Mouse (Mus musculus) liver, embryonic 12.5 days (tissue): ENCODE data around the gene B430218F22Rik. TPM values are rescaled to one million over a fixed set of nuclear protein-coding genes. Genes with fewer than 3 reads are reported as not detected.

Experiments
- ATAC-seq: fragments of 200-750 bp; cut with Nextera tagmentation; 2 replicates; pipeline ENCODE4 v1.8.0; 2017; ENCODE audit warnings: moderate number of reproducible peaks, mild to moderate bottlenecking, moderate library complexity
- H3K27ac ChIP-seq: fragments of 300-500 bp; sonication (generic); 2 replicates; pipeline ENCODE4 v1.5.1; 2016; ENCODE audit warnings: mild to moderate bottlenecking
- H3K27me3 ChIP-seq: fragments of 300-500 bp; sonication (generic); replicated peaks from 2 replicates; pipeline ENCODE4 v1.6.1; 2016; ENCODE audit warnings: mild to moderate bottlenecking, moderate library complexity
- H3K36me3 ChIP-seq: fragments of 300-500 bp; sonication (generic); 2 replicates; pipeline ENCODE4 v1.6.1; 2016; ENCODE audit warnings: mild to moderate bottlenecking, moderate library complexity
- H3K4me1 ChIP-seq: fragments of 300-500 bp; sonication (generic); 2 replicates; pipeline ENCODE4 v1.6.1; 2016
- H3K4me2 ChIP-seq: fragments of 300-500 bp; sonication (generic); 2 replicates; pipeline ENCODE4 v1.6.1; 2016; ENCODE audit warnings: mild to moderate bottlenecking, moderate library complexity
- H3K4me3 ChIP-seq: fragments of 300-500 bp; sonication (generic); 2 replicates; pipeline ENCODE4 v1.5.1; 2016; ENCODE audit warnings: mild to moderate bottlenecking, moderate library complexity
- H3K9ac ChIP-seq: fragments of 300-500 bp; sonication (generic); 2 replicates; pipeline ENCODE4 v1.6.1; 2016; ENCODE audit warnings: mild to moderate bottlenecking, moderate library complexity
- H3K9me3 ChIP-seq: fragments of 300-500 bp; sonication (generic); replicated peaks from 2 replicates; pipeline ENCODE4 v1.6.1; 2016; ENCODE audit warnings: mild to moderate bottlenecking, moderate library complexity
- WGBS: fragments of 180-500 bp; shearing (Covaris S2); methylation state at CpG from one replicate; pipeline ENCODE4 v1.1.7; 2016; ENCODE audit not compliant: insufficient replicate concordance; 5-methylcytosine and 5-hydroxymethylcytosine counted together
- polyA plus RNA-seq: library from polyadenylated mRNA; unstranded; fragments of >200 nt; fragmentation: Nextera tagmentation; extraction: Ambion mirVana; gene quantifications from 2 replicates; pipeline ENCODE4 v1.2.1, GENCODE M21; 2016

The B430218F22Rik gene
- polyA plus RNA-seq, 1 experiment from 2014 or later = 1.0 TPM

GRCm38 (mm10) chr13:118411297-118411992 lies 25.0 kb downstream of the B430218F22Rik start:
- Histone ChIP-seq H3K27ac (no peak overlapping the region), H3K9me3 (no peaks in the 10 kb centered on the region), H3K27me3 (no peaks in the 10 kb centered on the region), H3K4me3 (no peak overlapping the region), H3K4me1 (no peaks in the 10 kb centered on the region), H3K4me2 (no peak overlapping the region), H3K9ac (no peak overlapping the region), H3K36me3 (no peaks in the 10 kb centered on the region)
- 64% methylated on average over 6 of the region's 6 CpGs for WGBS
- ATAC-seq = no peak

GRCm38 (mm10) chr13:118418163-118418562 lies 31.7 kb downstream of the B430218F22Rik start:
- no peaks in the 10 kb centered on the region for H3K36me3 ChIP-seq
- no peak overlapping the region for H3K9ac ChIP-seq
- H3K4me1 ChIP-seq = no peaks in the 10 kb centered on the region
- no peak for ATAC-seq
- H3K9me3 ChIP-seq = no peaks in the 10 kb centered on the region
- no peaks in the 10 kb centered on the region for H3K27me3 ChIP-seq
- H3K4me2 ChIP-seq = no peak overlapping the region
- WGBS = 56% methylated on average over 4 of the region's 4 CpGs
- no peak overlapping the region for H3K4me3 ChIP-seq
- H3K27ac ChIP-seq = no peak overlapping the region

- Histone ChIP-seq H3K27me3 (no peaks in the 10 kb centered on the region), H3K4me2 (no peak overlapping the region), H3K27ac (no peak overlapping the region), H3K36me3 (no peaks in the 10 kb centered on the region), H3K9ac (no peak overlapping the region), H3K9me3 (no peaks in the 10 kb centered on the region), H3K4me3 (no peak overlapping the region), H3K4me1 (no peaks in the 10 kb centered on the region)
- WGBS = 26% methylated on average over 1 of the region's 1 CpGs
- ATAC-seq = no peak
Observed at GRCm38 (mm10) chr13:118420408-118420807, 34.0 kb downstream of the B430218F22Rik start.

DNA sequence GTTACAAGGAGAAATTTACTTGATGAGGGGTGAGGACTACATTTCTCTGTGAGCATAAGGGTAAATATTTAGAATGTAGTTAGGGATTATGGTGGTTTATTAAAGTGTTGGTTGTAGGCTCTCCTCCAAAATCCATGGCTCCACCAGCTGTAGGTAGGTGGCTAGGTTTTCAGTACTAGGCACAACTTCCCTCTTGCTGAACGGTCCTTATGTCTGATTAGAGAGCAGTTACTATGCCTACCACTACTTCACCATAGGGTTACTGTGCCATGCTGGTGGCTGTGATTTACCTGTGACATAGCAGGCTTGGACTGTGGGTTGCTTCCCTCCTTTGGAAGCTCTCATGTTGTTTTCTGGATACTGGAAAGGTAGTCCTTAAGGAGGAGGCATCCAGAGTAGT lies 34.4 kb downstream of the B430218F22Rik start:
- Histone ChIP-seq H3K4me2 (no peak overlapping the region), H3K36me3 (no peaks in the 10 kb centered on the region), H3K4me3 (no peak overlapping the region), H3K4me1 (no peaks in the 10 kb centered on the region), H3K27me3 (no peaks in the 10 kb centered on the region), H3K9me3 (no peaks in the 10 kb centered on the region), H3K9ac (no peak overlapping the region), H3K27ac (no peak overlapping the region)
- 41% methylated on average over 1 of the region's 1 CpGs for WGBS
- no peak for ATAC-seq

Other genes starting within 250 kb of the B430218F22Rik start
- gene Mrps30, start 622 bp downstream of the B430218F22Rik start, polyA plus RNA-seq = 31.9 and 33.3 TPM in 2 replicates